Mouse (Mus musculus) ZHBTc4 (cell line): ENCODE results near the gene Tnfrsf8.
"Not testable (repeated sequence)": the region's sequence is repeated elsewhere in the genome, so short reads cannot be mapped to it uniquely, and the experiment has no call there.

ENCODE experiments used
- DNase-seq: peaks from one replicate; pipeline ENCODE4 v3.0.0-alpha.2; 2011; ENCODE audit warnings: low read depth, low spot score

Tnfrsf8 gene

GRCm38 (mm10) chr4:145314836-145315467 lies at the start of gene Tnfrsf8:
Gene Tnfrsf8 (minus strand): TSS chr4:145315164.
- peak; percentile 55 for DNase-seq

DNA sequence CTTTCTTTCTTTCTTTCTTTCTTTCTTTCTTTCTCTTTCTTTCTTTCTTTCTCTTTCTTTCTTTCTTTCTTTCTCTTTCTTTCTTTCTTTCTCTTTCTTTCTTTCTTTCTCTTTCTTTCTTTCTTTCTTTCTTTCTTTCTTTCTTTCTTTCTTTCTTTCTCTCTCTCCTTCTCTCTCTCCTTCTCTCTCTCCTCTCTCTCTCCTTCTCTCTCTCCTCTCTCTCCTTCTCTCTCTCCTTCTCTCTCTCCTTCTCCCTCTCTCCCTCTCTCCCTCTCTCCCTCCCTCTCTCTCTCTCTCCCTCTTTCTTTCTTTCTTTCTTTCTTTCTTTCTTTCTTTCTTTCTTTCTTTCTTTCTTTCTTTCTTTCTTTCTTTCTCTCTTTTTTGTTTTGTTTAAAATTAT lies 46.7 kb upstream of the Tnfrsf8 start:
- not testable (repeated sequence) for DNase-seq

GRCm38 (mm10) chr4:145361065-145361464 lies 46.1 kb upstream of the Tnfrsf8 start:
- peak; percentile 32 for DNase-seq

- DNase-seq = no peak
Measured at GRCm38 (mm10) chr4:145360567-145360966, 45.6 kb upstream of the Tnfrsf8 start.

- no peak for DNase-seq
Measured at GRCm38 (mm10) chr4:145356234-145356633, 41.3 kb upstream of the Tnfrsf8 start.

DNA sequence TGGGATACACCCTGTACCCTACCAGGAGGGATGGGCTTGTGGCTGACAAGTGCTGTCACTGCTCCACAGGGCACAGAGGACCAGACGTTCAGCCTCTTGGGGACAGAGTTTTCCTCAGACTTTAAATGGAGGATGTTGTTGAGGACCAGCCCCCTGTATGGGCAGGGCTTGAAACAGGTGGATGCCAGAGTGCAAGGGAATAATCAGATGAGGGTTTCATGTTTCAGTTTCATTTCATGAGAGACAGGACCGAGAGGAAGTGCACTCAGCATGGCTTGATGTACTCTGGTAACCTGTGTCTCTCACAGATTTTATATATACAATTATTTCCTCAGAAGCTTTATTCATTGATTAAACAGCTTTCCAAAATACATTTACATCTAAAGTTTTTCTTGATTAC lies 38.9 kb upstream of the Tnfrsf8 start:
- DNase-seq = no peak

GRCm38 (mm10) chr4:145344948-145345347 lies 30.0 kb upstream of the Tnfrsf8 start:
- no peak for DNase-seq

- no peak for DNase-seq
Measured at GRCm38 (mm10) chr4:145341879-145342809, 27.2 kb upstream of the Tnfrsf8 start.

DNA sequence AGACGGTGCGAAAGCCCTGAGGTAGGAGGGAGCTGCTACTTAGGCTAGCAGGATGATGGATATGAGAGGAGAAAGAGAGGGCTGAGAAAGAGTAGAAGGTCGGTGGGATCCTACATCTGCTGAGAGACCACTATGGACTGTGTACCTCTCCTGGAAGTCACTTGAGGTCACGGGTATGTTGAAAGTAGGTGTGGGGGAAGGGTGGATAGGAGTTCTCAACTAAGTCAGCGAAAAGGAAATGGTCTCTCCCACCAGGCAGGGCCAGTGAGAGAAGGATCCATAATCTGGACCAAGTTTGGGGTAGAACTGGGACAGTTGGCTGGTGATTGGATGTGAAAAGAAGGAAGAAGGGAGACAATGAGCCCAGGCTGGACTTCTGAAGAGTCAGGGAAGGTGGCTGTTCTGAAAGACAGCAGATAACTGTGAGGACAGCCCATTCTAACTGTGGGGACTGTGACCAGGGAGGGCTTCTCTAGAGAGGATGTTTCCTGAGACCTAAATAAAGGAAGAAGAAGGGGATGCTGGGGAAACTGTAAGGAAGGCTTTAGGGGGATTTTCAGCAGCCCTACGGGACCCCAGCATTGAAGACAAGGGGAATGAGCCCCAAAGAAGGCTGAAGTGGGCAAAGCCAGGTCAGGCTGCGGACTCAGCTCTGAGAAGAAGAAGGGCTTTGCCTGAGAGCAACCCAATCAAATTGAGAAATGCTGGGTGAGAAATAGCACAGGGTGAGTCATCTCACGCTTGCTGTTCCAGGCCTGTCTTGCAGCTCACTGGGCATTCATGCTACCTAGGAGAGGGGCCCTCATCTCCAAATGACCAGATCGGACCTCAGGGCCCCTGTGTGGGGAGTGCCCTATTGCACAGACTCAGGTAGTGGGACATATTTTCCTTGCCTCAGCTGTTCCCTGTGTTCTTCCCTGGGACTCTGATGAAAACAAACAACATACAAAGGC lies 23.2 kb upstream of the Tnfrsf8 start:
- no peak for DNase-seq

DNA sequence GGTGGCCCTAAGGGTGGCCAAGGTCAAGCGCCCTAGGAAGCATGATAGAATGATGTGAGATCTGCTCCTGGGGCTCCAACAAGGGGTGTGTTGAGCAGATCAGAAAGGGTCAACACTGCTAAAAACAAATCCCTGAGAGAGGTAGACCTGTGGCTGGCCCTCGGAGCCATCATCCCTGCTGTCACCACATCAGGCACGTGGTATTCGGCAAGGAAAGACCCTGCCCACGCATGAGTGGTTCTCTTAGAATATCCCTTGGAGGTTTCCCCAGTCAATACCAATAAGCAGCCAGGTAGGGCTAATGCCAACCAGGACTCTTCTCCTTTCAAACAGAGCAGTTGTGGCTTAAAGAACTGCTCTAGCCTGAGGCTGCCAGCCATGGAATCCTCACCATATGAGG lies 21.6 kb upstream of the Tnfrsf8 start:
- no peak for DNase-seq

DNA sequence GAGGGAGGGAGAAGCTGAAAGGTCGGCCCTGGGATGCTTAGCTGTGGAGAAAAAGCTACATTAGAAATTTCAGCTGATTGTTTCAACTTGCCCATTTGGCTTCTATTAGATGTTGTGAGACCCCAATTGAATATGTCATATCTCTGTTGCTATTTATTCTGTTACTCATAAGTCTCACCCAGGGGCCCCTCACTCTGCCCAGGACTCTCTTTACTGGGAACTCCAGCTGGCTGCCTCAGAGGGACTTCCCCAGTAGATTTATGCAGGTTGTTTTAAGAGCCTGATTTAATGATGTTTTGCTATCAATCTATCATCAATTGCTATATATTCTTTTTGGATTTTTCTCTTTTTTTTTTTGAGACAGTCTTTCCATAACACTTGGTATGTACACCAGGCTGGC lies 21.1 kb upstream of the Tnfrsf8 start:
- no peak for DNase-seq

- no peak for DNase-seq
Measured at GRCm38 (mm10) chr4:145323631-145324030, 8.7 kb upstream of the Tnfrsf8 start.

DNA sequence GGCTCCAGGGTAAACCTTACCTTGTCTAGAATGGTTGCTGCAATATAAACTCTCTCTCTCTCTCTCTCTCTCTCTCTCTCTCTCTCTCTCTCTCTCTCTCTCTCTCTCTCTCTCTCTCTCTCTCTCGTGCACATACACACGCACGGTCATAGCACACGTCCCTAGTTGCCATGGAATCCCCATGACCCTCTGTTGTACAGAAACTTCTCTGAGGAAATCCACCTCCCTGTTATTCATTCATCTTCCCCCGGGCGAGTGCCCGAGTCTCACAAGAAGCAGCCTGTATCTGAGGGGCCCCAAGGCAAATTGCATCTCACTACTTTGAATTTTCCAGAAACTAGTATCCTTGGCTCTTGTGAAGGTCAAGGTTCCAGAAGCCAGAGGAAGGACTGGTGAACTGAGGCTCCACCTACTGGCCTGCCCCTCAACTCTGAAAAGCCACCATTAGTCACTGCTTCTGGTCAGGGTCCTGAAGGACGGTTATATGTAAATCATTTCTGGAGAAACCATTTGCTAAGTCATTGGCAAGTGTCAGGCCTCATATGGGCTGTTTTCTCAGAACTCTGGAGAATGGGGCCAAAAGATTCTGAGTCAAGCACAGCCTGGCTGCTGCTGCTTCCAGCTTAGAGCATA lies 8.1 kb upstream of the Tnfrsf8 start:
- peak; percentile 45 for DNase-seq

DNA sequence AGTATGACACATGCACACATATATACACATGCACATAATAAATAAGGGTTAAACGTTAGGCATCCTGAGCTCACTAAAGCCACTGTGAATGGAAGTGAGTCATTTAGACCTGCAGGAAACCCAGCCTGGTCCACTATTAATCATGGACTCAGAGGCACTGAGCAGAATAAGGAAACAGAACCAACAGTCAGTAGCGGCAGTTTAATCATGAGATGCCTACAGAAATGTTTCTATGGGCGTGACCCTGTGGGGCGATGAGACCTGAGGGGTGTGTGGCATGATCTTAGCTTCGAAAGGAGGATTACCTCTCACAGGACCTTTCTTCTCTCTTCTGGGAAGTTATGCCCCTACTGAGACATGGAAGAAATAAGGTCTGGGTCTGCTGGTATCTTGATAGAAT lies 7.2 kb upstream of the Tnfrsf8 start:
- DNase-seq = no peak

GRCm38 (mm10) chr4:145320624-145321023 lies 5.7 kb upstream of the Tnfrsf8 start:
- DNase-seq = no peak

DNA sequence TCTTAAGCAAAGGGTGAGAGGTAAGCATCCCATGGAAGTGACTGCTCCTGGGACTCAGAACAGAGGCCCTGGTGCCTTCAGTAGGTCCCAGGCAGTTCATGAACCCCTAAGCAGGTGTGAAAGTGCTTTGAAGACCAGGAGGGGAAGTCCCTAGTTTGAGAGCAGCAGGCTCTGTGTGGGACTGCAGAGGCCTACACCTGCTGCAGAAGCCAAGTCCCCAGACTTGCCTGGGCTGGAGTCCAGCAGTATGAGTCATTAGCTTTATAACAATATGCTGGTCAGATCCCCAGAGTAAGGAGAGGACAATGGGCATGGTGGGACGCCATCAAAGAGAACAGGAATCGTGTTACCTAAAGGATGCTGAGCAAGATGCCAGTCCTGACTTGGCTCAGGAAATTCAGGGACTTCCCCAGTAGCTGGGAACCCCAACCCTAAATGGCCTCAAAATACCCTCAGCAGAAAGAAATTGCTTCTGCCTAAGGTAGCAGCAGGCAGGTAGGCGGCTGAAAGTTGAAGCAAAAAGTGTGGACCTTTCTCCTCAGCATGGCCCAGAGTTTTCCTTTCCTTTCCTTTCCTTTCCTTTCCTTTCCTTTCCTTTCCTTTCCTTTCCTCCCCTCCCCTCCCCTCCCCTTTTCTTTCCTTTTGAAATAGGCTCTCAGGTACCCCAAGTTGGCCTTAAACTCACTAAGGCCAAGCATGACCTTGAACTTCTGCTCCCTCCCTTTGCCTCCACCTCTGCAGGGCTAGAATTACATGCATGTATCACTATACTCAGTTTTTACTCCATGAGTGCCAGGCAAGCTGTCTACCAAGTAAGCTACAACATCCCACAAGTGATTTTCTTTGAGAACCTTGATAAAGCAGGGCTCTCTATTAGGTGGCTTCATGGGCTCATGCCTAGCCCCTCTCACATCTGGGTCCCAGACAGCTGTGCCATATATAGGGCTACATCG lies 4.6 kb upstream of the Tnfrsf8 start:
- DNase-seq = no peak

DNA sequence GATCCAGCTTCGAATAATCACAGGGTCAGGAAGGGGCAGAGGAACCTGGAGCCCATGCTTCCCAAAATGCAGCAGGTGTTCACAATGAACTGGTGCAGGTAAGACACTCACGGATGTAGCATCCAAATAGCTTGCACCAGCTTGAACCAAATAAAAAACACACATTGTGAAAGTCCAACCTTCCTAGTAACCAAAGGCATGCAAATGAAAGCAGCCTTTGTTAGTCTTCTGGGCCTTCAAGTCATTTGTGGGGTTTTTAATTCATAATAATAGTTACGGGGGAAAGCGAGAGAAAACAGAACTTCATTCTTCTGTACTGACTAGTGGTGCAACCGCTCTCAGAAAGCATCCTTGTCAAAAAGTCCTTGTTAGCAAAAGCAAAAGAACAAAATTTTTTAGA lies 1.7 kb upstream of the Tnfrsf8 start:
- DNase-seq = no peak

DNA sequence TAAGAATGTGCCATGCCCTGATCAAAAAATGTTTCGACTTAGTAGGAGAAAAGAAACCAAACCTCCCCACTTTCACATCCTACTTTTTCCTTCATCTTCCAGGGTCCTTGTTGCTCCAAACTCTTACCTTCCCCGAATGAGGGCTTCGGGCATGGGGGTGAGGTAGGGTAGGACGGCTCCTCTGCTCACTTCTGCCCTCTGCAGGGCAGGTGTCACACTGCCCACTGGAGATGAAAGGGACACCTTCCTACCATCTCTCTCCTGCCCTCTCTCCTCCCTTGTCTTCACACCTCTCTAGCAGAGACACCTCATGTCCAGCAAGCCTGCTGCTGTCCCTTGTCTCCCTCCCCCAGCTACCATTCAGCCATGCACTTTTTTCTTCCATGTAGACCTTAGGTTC lies 998 bp downstream of the Tnfrsf8 start:
- DNase-seq = peak; percentile 25

DNA sequence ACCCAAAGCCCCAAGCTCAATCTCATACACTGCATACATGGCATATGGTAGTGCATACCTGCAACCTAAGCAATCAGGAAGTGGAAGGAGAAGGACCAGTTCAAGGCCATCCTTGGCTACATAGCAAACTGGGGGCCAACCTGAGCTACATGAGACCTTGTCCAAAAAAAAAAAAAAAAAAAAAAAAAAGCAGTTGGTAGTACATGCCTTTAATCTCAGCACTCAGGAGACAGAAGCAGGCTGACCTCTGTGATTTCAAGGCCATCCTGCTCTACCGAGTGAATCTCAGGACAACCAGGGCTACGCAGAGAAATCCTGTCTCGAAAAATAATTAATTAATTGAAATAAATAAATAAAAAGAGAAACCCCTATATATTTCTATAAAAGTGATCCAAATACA lies 1.7 kb downstream of the Tnfrsf8 start:
- no peak for DNase-seq

- no peak for DNase-seq
Measured at GRCm38 (mm10) chr4:145312530-145312929, 2.4 kb downstream of the Tnfrsf8 start.
